Mouse (Mus musculus) olfactory bulb, adult 2 months (tissue): ENCODE measurements around the gene Fcer1a. TPM values are rescaled to one million over a fixed set of nuclear protein-coding genes. Genes with fewer than 3 reads are reported as not detected.
"Not testable (repeated sequence)": the region's sequence is repeated elsewhere in the genome, so short reads cannot be mapped to it uniquely, and the experiment has no call there.

Source experiments
- H3K27ac ChIP-seq: fragments of 200-500 bp; 2 replicates; pipeline ENCODE4 v1.5.1; 2012; ENCODE audit warnings: low read depth, low read length; ENCODE audit not compliant: insufficient read depth
- H3K4me1 ChIP-seq: fragments of 200-500 bp; 2 replicates; pipeline ENCODE4 v1.6.1; 2012; ENCODE audit warnings: low read length; ENCODE audit not compliant: control insufficient read depth, insufficient read depth
- H3K4me3 ChIP-seq: fragments of 200-500 bp; 2 replicates; pipeline ENCODE4 v1.5.1; 2012; ENCODE audit warnings: mild to moderate bottlenecking, low read depth, low read length, moderate library complexity; ENCODE audit not compliant: insufficient read depth
- CTCF ChIP-seq: fragments of 200-500 bp; IDR thresholded peaks from 2 replicates; pipeline ENCODE4 v1.5.1; 2012; ENCODE audit warnings: low read depth, mild to moderate bottlenecking, low read length, moderate library complexity; ENCODE audit not compliant: insufficient read depth
- POLR2A ChIP-seq: fragments of 200-500 bp; IDR thresholded peaks from 2 replicates; pipeline ENCODE4 v1.6.1; 2012; ENCODE audit warnings: mild to moderate bottlenecking, low read depth, low read length, moderate library complexity; ENCODE audit not compliant: insufficient read depth
- WGBS: fragments of 180-500 bp; shearing (Covaris S2); methylation state at CpG from one replicate; pipeline ENCODE4 v1.1.7; 2018; 5-methylcytosine and 5-hydroxymethylcytosine counted together
- polyA plus RNA-seq: library from polyadenylated mRNA; stranded (reverse); fragments of >200 nt; gene quantifications from 2 replicates; pipeline ENCODE4 v1.2.4, GENCODE M21; 2012; ENCODE audit warnings: low replicate concordance; ENCODE audit not compliant: missing spikeins, insufficient read depth, insufficient read length

Gene Fcer1a
- not detected in 2 replicates for polyA plus RNA-seq

- no peak for TF ChIP-seq CTCF
- no peak for TF ChIP-seq POLR2A
- H3K4me3 ChIP-seq: no peak within 1 kb of the TSS
- H3K27ac ChIP-seq: no peak within 1 kb of the TSS
- WGBS: 80% methylated on average over 2 of the region's 2 CpGs
- no peaks in the 10 kb centered on the region for H3K4me1 ChIP-seq
Observed at GRCm38 (mm10) chr1:173227081-173227480, at the start of gene Fcer1a. Gene Fcer1a, minus strand, starts transcription at chr1:173227214.

- TF ChIP-seq POLR2A: no peak
- no peak for TF ChIP-seq CTCF
- Histone ChIP-seq H3K27ac (no peak within 1 kb of the TSS), H3K4me1 (no peaks in the 10 kb centered on the region), H3K4me3 (no peak within 1 kb of the TSS)
Observed at GRCm38 (mm10) chr1:173265701-173266100, 38.7 kb upstream of the Fcer1a start, which contains the start of gene Olfr418. Gene Olfr418, plus strand, starts transcription at chr1:173266001.

- Histone ChIP-seq H3K4me3 (no peak overlapping the region), H3K4me1 (no peaks in the 10 kb centered on the region), H3K27ac (no peak overlapping the region)
- TF ChIP-seq POLR2A: no peak
- no peak for TF ChIP-seq CTCF
- 98% methylated on average over 3 of the region's 3 CpGs for WGBS
Observed at GRCm38 (mm10) chr1:173249888-173250287, 22.9 kb upstream of the Fcer1a start.

GRCm38 (mm10) chr1:173237004-173237403, 10.0 kb upstream of the Fcer1a start:
- H3K4me1 ChIP-seq, H3K4me3 ChIP-seq, H3K27ac ChIP-seq: not testable (repeated sequence)
- WGBS: 88% methylated on average over 1 of the region's 1 CpGs

- no peak overlapping the region for H3K4me3 ChIP-seq
- TF ChIP-seq POLR2A: no peak
- no peak for TF ChIP-seq CTCF
- H3K4me1 ChIP-seq: no peaks in the 10 kb centered on the region
- no peak overlapping the region for H3K27ac ChIP-seq
- 95% methylated on average over 3 of the region's 3 CpGs for WGBS
Observed at GRCm38 (mm10) chr1:173216481-173216880, 10.5 kb downstream of the Fcer1a start.

- Histone ChIP-seq H3K4me1 (no peaks in the 10 kb centered on the region), H3K27ac (no peak within 1 kb of the TSS), H3K4me3 (no peak within 1 kb of the TSS)
- TF ChIP-seq CTCF (no peak), POLR2A (no peak)
- WGBS: 91% methylated on average over 5 of the region's 5 CpGs
Observed at GRCm38 (mm10) chr1:173212092-173212491, 14.9 kb downstream of the Fcer1a start, which contains the start of gene Olfr1404. Gene Olfr1404, plus strand, starts transcription at chr1:173212392.

GRCm38 (mm10) chr1:173197508-173197907, 29.5 kb downstream of the Fcer1a start, which contains the start of gene Olfr218:
Gene Olfr218, plus strand, starts transcription at chr1:173197808.
- H3K4me3 ChIP-seq: no peak within 1 kb of the TSS
- WGBS: 46% methylated on average over 5 of the region's 5 CpGs
- TF ChIP-seq CTCF (no peak), POLR2A (no peak)
- H3K27ac ChIP-seq: no peak within 1 kb of the TSS
- no peaks in the 10 kb centered on the region for H3K4me1 ChIP-seq

GRCm38 (mm10) chr1:173196359-173196758, 30.7 kb downstream of the Fcer1a start:
- H3K4me1 ChIP-seq: no peaks in the 10 kb centered on the region
- 90% methylated on average over 2 of the region's 2 CpGs for WGBS
- no peak overlapping the region for H3K27ac ChIP-seq
- no peak for TF ChIP-seq POLR2A
- no peak for TF ChIP-seq CTCF
- no peak overlapping the region for H3K4me3 ChIP-seq

GRCm38 (mm10) chr1:173192059-173192458, 35.0 kb downstream of the Fcer1a start:
- Histone ChIP-seq H3K4me3 (no peak overlapping the region), H3K4me1 (no peaks in the 10 kb centered on the region), H3K27ac (no peak overlapping the region)
- 79% methylated on average over 3 of the region's 3 CpGs for WGBS
- TF ChIP-seq CTCF (no peak), POLR2A (no peak)

GRCm38 (mm10) chr1:173190540-173190939, 36.5 kb downstream of the Fcer1a start, which contains the start of gene Olfr1406:
Gene Olfr1406, minus strand, starts transcription at chr1:173190640.
- WGBS: 51% methylated on average over 3 of the region's 3 CpGs
- Histone ChIP-seq H3K4me1 (no peaks in the 10 kb centered on the region), H3K27ac (no peak within 1 kb of the TSS), H3K4me3 (no peak within 1 kb of the TSS)
- TF ChIP-seq CTCF (no peak), POLR2A (no peak)
